Mouse (Mus musculus): ENCODE data around the gene Gdf9. TPM values are rescaled to one million over a fixed set of nuclear protein-coding genes. Genes with fewer than 3 reads are reported as not detected.

The Gdf9 gene
- polyA plus RNA-seq (2015; fragmentation: Nextera tagmentation; extraction: Ambion mirVana) = 0.54 and 0.88 TPM in 2 replicates

GRCm38 (mm10) chr11:53430670-53431346 is at the start of gene Gdf9, which contains the start of gene Uqcrq:
Gene Gdf9, plus strand, starts transcription at chr11:53431023.
Gene Uqcrq, minus strand, starts transcription at chr11:53430831.

GRCm38 (mm10) chr11:53423036-53423435 is 7.8 kb upstream of the Gdf9 start, which contains the start of gene Leap2:
Gene Leap2, minus strand, starts transcription at chr11:53423170.

GRCm38 (mm10) chr11:53456474-53457371 is 25.9 kb downstream of the Gdf9 start, which contains the start of the genes Gm10447 and Shroom1:
Gene Gm10447, minus strand, starts transcription at chr11:53457110.
Gene Shroom1, plus strand, starts transcription at chr11:53457205.

GRCm38 (mm10) chr11:53469968-53470695 is 39.3 kb downstream of the Gdf9 start, which contains the start of gene Gm9837:
Gene Gm9837, minus strand, starts transcription at chr11:53470479.

GRCm38 (mm10) chr11:53479783-53480301 is 49.0 kb downstream of the Gdf9 start, which contains the start of the genes Gm9945 and Sowaha:
Gene Gm9945, plus strand, starts transcription at chr11:53480166.
Gene Sowaha, minus strand, starts transcription at chr11:53480274.

Small RNA genes within 50 kb of the gene (microRNA-seq; reads per million reads assigned to microRNA genes)
- gene Mir6920 = not detected

Other genes with a start within 250 kb of the Gdf9 start
- gene Hspa4, start 130.6 kb upstream of the Gdf9 start, polyA plus RNA-seq (2015; fragmentation: Nextera tagmentation; extraction: Ambion mirVana) = 59.6 and 72.8 TPM in 2 replicates
- gene Zcchc10, start 106.3 kb upstream of the Gdf9 start, polyA plus RNA-seq (2015; fragmentation: Nextera tagmentation; extraction: Ambion mirVana) = 9.8 and 12.3 TPM in 2 replicates
- 42.4 and 44.2 TPM in 2 replicates for gene Aff4, start 80.2 kb upstream of the Gdf9 start, polyA plus RNA-seq (2015; fragmentation: Nextera tagmentation; extraction: Ambion mirVana)
- gene Leap2, start 7.9 kb upstream of the Gdf9 start, polyA plus RNA-seq (2015; fragmentation: Nextera tagmentation; extraction: Ambion mirVana) = 0.26 TPM in 1 of 2 replicates, not detected in the other
- 931 and 948 TPM in 2 replicates for gene Uqcrq, start 192 bp upstream of the Gdf9 start, polyA plus RNA-seq (2015; fragmentation: Nextera tagmentation; extraction: Ambion mirVana)
- 0.22 and 0.35 TPM in 2 replicates for gene Gm10447, start 26.1 kb downstream of the Gdf9 start, polyA plus RNA-seq (2015; fragmentation: Nextera tagmentation; extraction: Ambion mirVana)
- gene Shroom1, start 26.2 kb downstream of the Gdf9 start, polyA plus RNA-seq (2015; fragmentation: Nextera tagmentation; extraction: Ambion mirVana) = 2.8 and 4.9 TPM in 2 replicates
- gene Gm9837, start 39.5 kb downstream of the Gdf9 start, polyA plus RNA-seq (2015; fragmentation: Nextera tagmentation; extraction: Ambion mirVana) = not detected in 2 replicates
- not detected in 2 replicates for gene Gm9945, start 49.1 kb downstream of the Gdf9 start, polyA plus RNA-seq (2015; fragmentation: Nextera tagmentation; extraction: Ambion mirVana)
- 1.7 and 1.8 TPM in 2 replicates for gene Sowaha, start 49.3 kb downstream of the Gdf9 start, polyA plus RNA-seq (2015; fragmentation: Nextera tagmentation; extraction: Ambion mirVana)
- gene Sept8, start 88.2 kb downstream of the Gdf9 start, polyA plus RNA-seq (2015; fragmentation: Nextera tagmentation; extraction: Ambion mirVana) = 20.6 and 25.3 TPM in 2 replicates
- gene Kif3a, start 136.4 kb downstream of the Gdf9 start, polyA plus RNA-seq (2015; fragmentation: Nextera tagmentation; extraction: Ambion mirVana) = 29.2 and 31.0 TPM in 2 replicates
- 0.25 TPM in 1 of 2 replicates, not detected in the other for gene Il4, start 187.6 kb downstream of the Gdf9 start, polyA plus RNA-seq (2015; fragmentation: Nextera tagmentation; extraction: Ambion mirVana)
- gene Il13, start 203.7 kb downstream of the Gdf9 start, polyA plus RNA-seq (2015; fragmentation: Nextera tagmentation; extraction: Ambion mirVana) = not detected in 2 replicates